Mouse (Mus musculus): ENCODE measurements around the gene Arhgap25.

DNA sequence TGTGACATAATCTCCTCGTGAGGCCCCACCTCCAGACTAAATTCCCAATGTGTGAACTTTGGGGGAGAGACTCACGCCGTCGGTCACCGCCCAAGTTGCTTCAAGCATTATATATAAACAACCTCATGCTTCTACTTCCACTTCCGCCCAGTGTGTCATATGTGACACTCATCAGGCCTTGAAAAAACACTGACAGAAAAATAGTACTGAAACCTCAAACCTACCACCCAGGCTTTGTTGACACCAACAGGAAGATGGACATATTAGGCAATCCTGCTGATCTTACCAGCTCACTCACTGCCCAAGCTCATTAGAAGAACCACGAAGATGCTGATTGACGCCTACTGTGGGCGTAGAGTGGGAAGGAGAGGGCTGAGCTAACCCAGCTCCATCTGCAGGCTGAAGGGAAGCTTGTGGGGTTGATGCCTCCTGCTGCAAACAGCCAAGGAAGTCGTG is 30.2 kb downstream of the Arhgap25 start:
- no peak for TF ChIP-seq POLR2A (IDR thresholded peaks at IDR 0.05; ENCODE audit: insufficient read depth, low read depth, low read length)
- no peak for TF ChIP-seq CTCF (IDR thresholded peaks at IDR 0.05; ENCODE audit: insufficient read depth, low read depth, low read length)
